Mouse (Mus musculus) spleen, postnatal 36 days (tissue): ENCODE measurements around the gene Rpia.
"Not testable (repeated sequence)": the region's sequence is repeated elsewhere in the genome, so short reads cannot be mapped to it uniquely, and the experiment has no call there.

Experiments used
- DNase-seq, 2 experiments: peaks; one replicate each; pipeline ENCODE4 v3.0.0; 2022; ENCODE audit warnings: low spot score in 2 of 2, mixed read lengths in 1 of 2

Rpia gene

DNA sequence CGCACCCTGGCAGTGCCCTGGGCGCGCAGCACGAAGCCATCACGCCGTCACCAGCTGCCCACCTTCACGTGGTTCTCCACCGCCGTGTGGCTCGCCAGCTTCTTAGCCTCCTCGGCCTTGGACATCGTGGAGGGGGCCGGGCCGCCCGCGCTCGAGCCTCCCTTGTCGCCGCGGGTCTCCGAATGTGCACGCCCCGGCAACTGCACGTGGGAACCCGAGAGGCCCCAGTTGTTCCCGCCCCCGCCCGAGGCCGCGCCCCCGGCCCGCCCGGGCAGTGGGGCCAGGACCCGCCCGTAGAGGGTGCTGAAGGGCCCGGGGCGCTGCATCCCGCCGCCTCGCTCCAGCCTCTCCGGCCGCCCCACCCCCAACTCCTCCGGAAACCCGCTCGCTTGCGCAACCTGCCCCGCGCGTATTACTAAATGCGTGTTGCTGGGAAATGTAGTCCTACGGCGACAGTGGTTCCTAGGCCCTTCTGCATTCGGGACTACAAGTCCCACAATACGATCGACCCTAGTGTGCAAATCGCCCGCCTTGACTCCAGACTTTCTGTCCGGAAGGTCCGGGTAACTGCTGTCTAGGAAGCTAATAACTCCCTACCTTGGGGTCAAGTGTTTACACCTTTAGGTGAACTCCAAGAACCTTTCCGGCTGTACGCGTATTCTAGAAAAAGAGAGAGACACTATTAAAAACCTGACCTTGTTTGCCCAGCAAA is at the start of gene Rpia:
Gene Rpia, minus strand, starts transcription at position 409 of the 712 bp plus-strand sequence.
- DNase-seq = peak; percentile 98

DNA sequence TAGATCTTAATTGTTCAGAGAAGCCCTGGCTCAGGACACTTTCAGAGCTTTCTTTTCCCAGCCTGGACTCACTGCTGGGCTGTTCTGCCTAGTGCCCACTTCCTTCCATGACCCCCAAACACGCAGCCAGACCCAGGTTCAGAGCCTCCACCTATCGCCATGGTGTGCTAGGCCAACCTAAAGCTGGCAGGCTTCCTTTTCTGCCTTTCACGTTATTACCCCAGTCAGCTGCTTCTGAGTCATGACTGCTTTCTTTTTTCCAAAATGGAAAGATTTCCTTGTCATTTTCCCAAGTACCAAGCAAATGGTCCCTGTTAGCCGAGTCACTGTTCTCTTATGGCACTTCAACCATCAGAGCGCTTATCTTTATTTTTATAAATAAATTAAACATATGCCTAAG is 48.2 kb upstream of the Rpia start:
- no peak for DNase-seq

DNA sequence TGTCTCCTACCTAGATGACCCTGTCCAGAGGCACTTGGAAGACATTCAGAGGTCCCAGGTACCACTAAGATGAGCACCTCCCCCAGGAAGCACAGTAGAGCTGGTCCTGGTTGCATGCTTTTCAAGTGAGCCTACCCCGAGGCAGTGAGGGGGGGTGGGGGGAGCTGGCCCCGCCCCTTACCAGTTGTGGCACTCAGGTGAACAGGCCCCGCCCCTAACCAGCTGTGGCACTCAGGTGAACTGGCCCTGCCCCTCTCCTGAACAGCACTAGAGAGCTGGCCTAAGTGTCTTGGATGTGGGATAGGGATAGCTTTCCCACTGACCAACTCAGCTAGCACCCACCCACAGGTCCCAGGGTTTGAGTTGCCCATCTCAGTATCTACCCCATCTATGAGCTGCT is 46.5 kb upstream of the Rpia start:
- DNase-seq = no peak

DNA sequence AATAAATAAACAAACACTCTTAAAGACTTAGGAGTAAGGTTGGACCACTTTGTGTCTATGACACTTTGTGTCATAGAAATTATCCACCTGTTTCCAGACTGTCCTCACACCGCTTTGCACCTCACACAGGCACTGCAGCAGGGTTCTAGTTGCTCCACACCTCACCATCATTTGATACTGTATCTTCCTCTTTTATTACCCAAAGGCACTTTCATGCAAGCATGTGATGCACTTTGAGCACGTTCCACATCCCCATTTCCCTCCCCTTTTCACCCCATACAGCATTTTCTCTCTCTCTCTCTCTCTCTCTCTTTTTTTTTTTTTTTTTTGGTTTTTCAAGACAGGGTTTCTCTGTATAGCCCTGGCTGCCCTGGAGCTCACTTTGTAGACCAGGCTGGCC is 45.3 kb upstream of the Rpia start:
- no peak for DNase-seq

DNA sequence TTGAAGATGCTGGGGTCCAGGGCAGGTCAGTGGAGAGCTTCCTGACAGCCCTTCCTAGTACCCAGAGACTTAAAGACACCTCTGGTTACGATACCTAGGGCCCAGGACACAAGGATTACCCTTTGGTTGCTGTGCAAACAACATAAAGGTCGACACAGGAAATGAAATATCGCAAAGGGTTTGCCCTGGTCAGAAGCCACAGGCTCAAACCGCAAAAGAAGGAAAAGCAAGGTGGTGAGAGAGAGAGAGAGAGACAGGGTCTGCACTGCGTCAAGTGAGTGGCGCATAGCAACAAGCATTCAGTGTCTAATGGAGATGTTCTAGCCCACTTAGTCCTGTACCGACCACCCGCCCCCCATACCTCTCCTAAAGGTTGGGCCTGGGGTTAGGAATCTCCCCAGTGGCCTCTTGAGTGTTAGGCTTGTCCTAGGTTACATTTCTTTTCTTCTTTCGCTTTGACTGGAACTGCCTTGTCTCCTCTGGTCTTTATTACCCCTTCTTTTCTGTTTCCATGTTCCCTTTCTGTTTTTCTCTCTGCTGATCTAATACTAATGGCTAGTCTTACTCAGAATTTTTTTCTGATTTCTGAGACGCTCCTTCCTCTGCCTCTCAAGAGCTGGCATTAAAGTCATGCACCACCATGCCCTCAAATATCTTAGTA is 39.3 kb upstream of the Rpia start:
- DNase-seq = no peak

DNA sequence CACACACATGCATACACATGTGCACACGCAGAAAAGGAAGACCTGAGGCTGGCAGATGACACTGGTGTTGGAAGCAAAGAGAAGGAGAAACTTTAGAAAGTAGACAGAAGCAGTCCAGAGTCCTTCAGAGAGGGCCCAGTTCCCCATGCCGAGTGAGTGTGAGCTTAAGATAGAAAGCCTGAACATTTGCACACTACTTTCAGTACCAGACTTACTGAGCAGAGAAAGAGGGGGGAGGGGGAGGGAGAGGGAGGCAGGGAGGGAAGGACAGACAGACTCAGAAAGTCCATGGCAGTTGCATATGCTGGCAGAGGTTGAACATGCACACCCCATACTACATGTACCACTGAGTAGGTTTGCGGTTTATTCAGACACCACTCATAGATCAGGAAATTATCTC is 38.5 kb upstream of the Rpia start:
- no peak for DNase-seq

DNA sequence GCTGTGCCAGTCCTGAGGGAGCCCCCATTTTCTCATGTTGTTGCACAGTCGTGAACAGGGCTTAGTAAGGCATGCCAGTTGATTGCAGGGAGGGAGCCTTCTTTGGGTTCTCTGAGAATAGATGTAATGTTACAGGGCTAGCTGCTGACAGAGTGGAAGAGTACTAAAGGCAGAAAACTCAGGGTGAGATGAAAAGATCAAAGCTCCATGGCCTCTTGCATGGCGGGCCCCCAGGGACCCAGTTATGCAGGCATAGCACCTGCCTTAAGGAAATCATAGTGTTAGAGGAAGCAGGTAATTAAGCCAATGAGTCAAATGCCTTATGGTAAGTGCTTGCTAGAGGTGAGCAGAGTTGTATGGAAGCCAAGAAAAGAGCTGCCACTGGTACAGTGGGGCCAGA is 37.4 kb upstream of the Rpia start:
- no peak for DNase-seq

DNA sequence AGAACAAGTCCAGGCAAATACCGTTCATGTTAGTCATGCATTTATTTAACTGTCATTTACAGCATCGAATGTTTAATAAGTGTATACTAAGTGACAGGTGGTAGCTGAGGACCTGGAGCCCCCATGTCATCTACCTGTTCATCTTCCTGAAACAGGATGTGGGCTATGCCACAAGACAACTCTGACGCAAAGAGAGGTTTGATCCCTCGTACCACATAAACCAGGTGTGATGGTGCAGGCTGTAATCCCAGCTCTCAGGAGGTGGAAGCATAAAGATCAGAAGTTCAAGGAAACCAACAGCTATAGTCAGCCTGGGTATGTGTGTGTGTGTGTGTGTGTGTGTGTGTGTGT is 32.9 kb upstream of the Rpia start:
- DNase-seq = peak; percentile 42 to 49

DNA sequence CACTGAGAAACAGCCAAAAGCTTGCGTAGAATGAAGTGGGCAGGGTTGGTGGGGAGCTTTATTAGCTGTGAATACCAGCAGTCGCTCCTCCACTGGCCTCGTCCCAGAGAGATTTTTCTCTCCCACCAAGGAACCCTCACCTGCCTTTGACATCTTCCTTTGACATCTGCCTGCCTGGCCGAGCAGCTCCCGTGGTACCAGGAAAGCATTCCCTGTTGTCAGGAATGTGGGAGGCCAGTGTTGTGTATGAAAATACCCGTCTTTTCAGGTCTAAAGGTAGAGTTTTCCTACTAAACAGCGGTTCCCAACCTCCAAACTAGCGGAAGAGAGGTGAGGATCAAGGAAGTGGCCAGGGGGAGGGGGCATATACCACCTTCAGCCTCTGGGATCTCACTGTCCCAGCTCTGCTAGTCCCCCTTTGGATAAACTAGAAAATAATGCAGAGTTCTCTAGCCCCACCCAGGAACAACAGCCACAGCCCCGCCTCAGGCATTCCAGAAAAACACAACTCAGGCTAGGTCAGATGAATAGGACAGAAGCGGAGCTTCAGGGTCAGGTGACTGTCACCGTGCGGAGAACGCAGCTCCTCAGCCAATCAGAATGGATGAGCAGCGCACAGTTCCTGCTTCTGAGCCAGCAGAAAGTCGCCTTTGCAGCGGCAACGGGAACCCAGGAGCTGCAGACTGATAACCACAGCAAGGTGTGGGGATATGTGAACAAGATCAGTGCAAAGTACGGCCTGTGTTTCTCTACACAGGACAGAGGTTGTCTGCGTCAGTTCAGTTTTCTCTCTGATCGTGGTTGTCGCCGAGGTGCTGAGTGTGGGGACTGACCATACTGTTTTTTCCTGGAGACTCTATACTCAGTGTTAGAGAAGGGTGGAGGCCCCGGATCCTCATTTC is 32.3 kb upstream of the Rpia start:
- DNase-seq = peak; percentile 80

DNA sequence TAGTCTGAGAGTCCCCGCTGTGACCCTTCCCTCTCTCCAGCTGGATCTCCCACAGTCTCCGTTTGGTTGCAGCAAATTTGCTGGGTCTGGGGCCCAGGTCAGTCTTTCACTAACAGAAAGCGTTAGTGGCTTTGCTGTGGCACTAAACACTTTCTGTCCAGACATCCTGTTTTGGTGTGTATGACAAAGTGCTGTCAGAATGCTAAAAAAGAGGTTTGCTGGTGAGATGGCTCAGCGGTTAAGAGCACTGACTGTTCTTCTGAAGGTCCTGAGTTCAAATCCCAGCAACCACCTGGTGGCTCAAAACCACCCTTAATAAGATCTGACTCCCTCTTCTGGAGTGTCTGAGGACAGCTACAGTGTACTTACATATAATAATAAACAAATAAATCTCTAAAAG is 31.2 kb upstream of the Rpia start:
- not testable (repeated sequence) for DNase-seq

DNA sequence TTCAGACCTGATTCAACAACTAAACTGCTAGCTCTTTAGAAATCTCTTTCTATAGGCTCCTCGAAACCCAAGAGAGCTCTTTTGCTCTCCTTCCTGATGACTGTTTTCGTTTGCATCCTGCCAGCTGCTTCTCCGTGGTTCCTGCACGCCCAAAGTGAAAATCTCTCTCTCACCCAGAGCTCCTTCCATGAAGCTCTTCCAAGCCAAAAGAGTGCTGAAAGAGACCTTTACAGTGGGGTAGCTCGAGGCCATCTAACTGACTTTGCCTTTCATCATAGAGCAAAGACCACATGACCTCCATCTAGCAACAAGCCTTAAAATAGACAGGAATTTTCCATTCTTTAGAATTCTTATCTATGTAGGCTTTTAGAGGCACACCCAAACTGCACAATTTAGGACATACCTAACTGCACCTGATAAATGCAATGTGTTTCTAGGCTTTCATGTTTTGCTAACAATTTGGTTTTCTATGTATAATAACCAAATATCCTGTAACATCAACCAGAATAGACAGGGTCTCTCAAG is 30.4 kb upstream of the Rpia start:
- no peak for DNase-seq

DNA sequence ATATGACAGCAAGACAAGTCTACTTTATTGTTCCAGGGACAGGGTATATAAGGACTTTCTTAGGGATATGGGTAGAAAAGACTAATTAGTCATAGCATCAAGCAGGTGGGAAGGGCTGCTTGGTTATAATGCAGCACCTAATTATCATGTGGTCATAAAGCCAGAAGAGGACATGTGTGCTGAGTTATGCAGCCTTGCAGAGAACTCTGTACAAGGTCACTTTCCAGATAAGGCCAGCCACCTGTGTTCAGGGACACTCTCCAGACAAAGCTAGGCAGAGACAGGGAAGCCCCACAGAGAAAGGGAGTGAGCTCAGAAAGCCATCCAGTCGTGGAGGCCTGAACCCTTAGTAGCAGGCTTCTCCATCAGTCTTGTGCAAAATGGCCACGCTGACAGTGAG is 29.5 kb upstream of the Rpia start:
- no peak for DNase-seq

DNA sequence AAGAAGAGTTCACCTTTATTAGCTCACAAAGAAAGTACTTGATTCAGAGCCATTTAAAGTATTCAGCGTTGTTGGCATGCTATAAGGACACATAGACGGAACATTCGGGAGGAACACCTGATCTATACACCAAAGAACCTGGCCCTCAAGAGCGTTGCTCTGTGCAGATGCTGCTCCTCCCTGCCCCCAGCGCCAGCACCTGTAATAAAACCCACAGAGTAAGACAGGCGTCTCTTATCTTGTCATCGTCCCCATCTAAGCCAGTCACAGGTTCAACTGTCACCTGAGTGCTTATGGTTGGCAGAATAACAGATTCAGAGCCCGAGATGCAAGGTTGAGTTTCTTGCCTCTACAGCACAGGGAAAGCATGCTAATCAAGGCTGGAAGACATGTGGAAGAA is 23.4 kb upstream of the Rpia start:
- no peak for DNase-seq

DNA sequence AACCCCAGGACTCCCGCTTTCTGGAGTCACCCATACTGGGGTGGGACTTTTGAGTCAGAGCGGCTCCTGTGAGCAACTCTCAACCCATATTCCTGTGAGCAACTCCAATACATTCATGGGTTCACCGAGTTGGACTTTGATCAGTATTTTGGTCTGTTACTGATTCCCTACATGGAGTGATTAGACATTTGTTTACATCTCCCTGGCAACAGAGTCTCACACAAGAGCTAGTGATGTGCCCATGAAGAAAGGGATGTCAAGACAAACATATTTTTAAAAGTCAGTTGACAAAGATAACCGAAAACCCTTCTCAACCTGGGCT is 22.6 kb upstream of the Rpia start:
- no peak for DNase-seq

DNA sequence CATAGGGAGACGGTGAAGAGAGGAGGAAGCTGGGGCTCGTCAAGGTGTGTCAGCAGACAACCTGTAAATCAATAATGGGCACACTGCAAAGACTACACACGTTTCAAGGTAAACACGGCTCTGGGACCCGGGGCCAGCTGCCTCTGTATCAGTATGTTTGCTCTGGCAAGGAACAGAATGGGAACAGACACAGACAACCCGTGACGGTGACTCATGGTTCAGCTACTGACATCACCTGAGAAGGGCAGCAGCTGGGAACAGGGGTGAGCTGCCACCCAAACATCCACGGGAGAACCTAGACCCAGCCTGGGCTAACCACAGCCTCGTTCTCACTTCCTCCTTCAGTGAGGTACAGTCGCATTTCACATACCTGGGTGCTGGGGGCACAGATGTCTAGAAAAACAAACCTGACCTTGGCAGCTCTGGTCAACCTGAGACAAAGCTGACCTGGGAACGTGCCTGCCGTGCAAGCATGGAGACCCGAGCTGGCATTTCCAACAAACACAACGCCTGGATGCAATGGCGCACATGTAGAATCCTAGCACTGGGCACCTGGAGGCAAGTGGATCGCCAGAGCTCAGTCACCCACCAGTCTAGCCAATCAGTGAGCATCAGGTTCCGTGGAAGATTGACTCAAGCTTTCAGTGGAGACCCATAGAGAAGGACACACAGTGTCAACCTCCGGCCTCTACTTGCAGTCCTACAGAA is 22.0 kb upstream of the Rpia start:
- peak; percentile 83 to 85 for DNase-seq

DNA sequence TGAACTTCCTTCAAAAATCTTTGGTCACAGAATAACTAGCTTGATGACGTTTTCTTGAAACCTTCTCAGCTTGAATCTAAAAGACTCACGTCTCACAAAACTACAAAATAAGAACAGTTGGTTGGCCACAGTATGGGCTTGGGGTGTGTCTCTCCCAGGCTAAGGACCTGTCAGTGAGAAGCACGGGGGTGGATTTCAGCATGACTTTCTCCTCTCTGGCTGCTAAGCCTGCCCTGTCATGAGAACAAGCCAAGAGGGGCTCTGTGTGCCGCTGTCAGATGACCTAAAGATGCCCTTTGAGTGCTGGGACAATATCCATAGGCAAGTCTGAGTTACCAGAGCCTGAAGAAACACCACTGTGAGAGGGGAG is 20.5 kb upstream of the Rpia start:
- no peak for DNase-seq

DNA sequence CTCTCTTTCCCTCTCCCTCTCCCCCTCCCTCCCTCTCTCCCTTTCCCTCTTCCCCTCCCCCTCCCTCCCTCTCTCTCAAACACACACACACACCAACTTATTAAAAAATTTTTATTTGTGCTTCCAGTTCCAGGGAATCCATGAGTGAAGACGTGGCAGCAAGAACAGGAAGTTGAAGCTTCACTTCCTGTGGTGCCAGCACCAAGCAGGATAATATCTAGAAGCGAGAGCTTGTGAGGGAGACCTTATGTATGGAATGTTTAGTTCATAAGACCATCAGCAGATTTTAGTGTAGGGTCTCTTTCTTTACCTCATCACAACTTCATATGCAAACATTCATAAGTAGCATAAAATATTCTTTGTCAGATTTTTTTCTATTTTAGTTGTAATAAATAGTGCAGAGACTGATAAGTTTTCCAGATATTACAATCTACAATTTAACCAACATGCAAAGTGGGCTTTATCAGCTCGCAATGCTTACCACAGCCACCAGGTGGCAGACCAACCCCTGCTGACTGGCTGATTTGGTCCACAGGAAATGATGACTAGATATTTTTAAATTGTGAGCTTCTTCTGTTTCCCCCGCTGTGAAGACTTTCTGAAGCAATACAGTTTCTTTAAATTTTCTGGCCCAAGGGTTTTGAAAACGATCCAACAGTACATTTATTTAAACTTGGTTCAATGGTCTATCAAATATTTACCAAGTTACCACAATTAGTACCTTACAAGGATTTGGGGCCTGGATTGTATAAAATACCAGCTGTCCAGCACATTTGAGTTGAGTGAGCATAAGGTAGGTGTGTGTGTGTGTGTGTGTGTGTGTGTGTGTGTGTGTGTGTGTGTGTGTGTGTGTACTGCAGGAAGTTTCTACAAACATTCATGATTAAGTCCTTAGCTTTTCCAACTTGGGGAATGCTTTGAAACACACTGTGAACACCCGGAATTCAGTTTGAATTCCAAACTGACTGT is 19.8 kb upstream of the Rpia start:
- peak; percentile 66 to 75 for DNase-seq

DNA sequence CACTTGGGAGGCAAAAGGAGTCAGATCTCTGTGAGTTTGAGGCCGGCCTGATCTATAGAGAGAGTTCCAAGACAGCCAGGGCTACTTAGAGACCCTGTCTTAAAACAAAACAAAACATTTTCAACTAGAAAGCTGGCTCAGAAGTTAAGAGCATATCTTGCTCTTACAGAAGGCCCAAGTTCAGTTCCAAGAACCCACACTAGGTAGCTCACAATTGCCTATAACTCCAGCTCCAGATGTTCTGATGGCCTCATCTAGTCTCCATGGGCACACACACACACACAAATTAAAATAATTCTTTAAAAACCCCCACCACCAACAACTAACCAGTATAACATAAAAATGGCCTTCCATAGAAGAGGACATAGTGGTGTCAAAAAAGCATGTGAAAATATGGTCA is 18.5 kb upstream of the Rpia start:
- DNase-seq = no peak

DNA sequence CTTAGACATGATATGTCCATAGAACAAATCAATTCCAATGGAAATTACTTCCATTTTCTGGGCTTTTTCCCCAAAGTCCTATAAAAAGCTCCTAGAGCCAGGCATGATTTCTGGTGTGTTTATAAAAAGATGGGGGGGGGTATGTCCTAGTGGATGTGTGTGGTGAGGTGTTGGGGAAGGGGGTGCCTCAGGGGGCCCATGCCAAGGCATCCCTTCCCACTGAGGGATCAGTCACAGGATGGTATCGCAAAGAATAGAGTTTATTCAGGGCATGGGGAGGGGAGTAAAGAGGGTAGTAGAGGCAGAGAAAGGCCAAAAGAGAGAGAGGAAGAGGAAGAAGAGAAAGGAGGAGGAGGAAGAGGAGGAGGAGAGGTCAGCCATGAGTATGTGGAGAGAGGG is 14.5 kb upstream of the Rpia start:
- no peak for DNase-seq

DNA sequence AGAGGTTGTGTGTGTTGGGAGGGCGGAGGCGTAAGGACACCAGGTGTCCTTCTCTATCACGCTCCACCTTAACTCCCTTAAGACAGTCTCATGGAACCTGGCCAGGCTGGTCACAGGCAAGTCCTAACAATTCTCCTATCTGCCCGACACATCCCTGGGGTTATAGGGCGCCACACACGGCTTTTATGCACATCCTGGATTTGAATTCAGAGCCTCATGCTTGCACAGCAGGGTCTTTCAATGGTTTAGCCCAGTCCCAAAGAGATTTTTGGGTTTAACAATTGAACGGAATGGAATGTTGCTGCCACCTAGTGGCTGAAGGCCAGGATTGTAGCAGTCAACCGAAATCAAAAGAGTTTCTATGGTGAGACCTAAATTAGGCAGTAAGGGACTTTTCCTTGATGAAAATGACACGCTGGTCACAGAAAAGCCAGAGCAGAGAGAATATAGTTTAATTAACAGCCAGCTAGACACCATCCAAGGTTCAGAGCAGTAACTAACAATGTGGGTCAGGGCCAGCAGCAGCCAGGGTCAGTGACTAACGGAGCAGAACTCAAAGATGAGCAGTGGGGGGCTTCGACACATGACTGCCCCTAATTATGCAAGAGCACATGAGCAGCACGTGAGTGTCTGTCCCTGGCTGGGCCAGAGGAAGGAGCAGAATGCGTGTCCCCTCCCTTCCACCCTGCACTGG is 13.9 kb upstream of the Rpia start:
- peak; percentile 46 to 66 for DNase-seq
